Mouse (Mus musculus) layer of hippocampus, adult 18-20 months (tissue): ENCODE measurements around the gene Bpifb3. TPM values are rescaled to one million over a fixed set of nuclear protein-coding genes. Genes with fewer than 3 reads are reported as not detected.

Experiments used
- total RNA-seq, 2 experiments: library from RNA; stranded (reverse); gene quantifications; 2 replicates each; pipeline ENCODE4 v1.2.3; 2021

Gene Bpifb3
- total RNA-seq, 2 experiments from 2014 or later, result not detected

Other genes starting within 250 kb of the Bpifb3 start
- under 1 TPM in 1 of 2 experiments, not detected in 1; 0.15 TPM for gene Dnmt3c, start 221.6 kb upstream of the Bpifb3 start, total RNA-seq
- 10 to 100 TPM; 63.1 to 78.1 TPM for gene Mapre1, start 177.0 kb upstream of the Bpifb3 start, total RNA-seq
- gene Efcab8, start 138.3 kb upstream of the Bpifb3 start, total RNA-seq, result under 1 TPM in 1 of 2 experiments, not detected in 1; 0.28 TPM
- not detected for gene Sun5, start 47.1 kb upstream of the Bpifb3 start, total RNA-seq
- gene Bpifb2, start 43.2 kb upstream of the Bpifb3 start, total RNA-seq, result not detected
- not detected for gene Bpifb6, start 17.8 kb upstream of the Bpifb3 start, total RNA-seq
- not detected for gene Bpifb4, start 20.0 kb downstream of the Bpifb3 start, total RNA-seq
- gene Bpifa6, start 56.7 kb downstream of the Bpifb3 start, total RNA-seq, result not detected
- not detected for gene Bpifa2, start 90.0 kb downstream of the Bpifb3 start, total RNA-seq
- gene Bpifa3, start 212.1 kb downstream of the Bpifb3 start, total RNA-seq, result not detected
- gene Bpifa1, start 224.7 kb downstream of the Bpifb3 start, total RNA-seq, result not detected
- gene Bpifa5, start 244.4 kb downstream of the Bpifb3 start, total RNA-seq, result not detected